Mouse (Mus musculus) testis, adult 2 months (tissue): ENCODE results near the gene Diaph3.

ENCODE experiments used
- CTCF ChIP-seq: fragments of 200-500 bp; IDR thresholded peaks from 2 replicates; pipeline ENCODE4 v1.5.1; 2012; ENCODE audit warnings: low read depth, mild to moderate bottlenecking, inconsistent platforms, low read length, moderate library complexity; ENCODE audit not compliant: control insufficient read depth, insufficient read depth, insufficient replicate concordance
- POLR2A ChIP-seq: fragments of 200-500 bp; IDR thresholded peaks from 2 replicates; pipeline ENCODE4 v1.6.1; 2012; ENCODE audit warnings: low read depth, mild to moderate bottlenecking, inconsistent platforms, low read length, moderate library complexity; ENCODE audit not compliant: control insufficient read depth

- no peak for TF ChIP-seq POLR2A
- TF ChIP-seq CTCF = no peak
Observed at GRCm38 (mm10) chr14:87146704-87147103, 5.7 kb upstream of the Diaph3 start.
